ENCODE assay signal across 8 mouse cellular contexts in genomic region chr11:69369215-69369989, GRCm38 (mm10). TPM values are rescaled to one million over a fixed set of nuclear protein-coding genes. Genes with fewer than 3 reads are reported as not detected.
DNase-seq lines count a peak whose midpoint lies in the region; ATAC-seq and TF ChIP-seq lines count a peak whose summit lies in the region.

Gene Chd3 (minus strand): TSS chr11:69369406.

- no peak for TF ChIP-seq POLR2A in heart, adult 2 months (IDR thresholded peaks at IDR 0.05; ENCODE audit: insufficient read depth, low read depth, low read length)
- TF ChIP-seq POLR2A in ES-Bruce4 (IDR thresholded peaks at IDR 0.05; ENCODE audit: insufficient read depth, low read length) = no peak

- H3K27me3 ChIP-seq in heart, adult 2 months (ENCODE audit: control insufficient read depth, insufficient read depth, low read length) = no peaks in the 10 kb centered on the region
- H3K27me3 ChIP-seq in ES-Bruce4 (ENCODE audit: control insufficient read depth, insufficient read depth, low read length, poor library complexity, severe bottlenecking) = peaks cover 14% of the 10 kb centered on the region
- no peaks in the 10 kb centered on the region for H3K27me3 ChIP-seq in hindbrain, embryonic 13.5 days
- peaks cover 64% of the 10 kb centered on the region for H3K27me3 ChIP-seq in liver, embryonic 13.5 days

- peak within 1 kb of the TSS; percentile 94 for H3K4me2 ChIP-seq in hindbrain, embryonic 13.5 days
- H3K4me2 ChIP-seq in liver, embryonic 13.5 days = peak within 1 kb of the TSS; percentile 97

- ATAC-seq in erythroid progenitor cell, adult 5-6 weeks (replicated peaks; ENCODE audit: low FRiP score, poor library complexity, severe bottlenecking) = no peak
- ATAC-seq in hindbrain, embryonic 13.5 days (ENCODE audit: low FRiP score) = no peak
- no peak for ATAC-seq in liver, embryonic 13.5 days (ENCODE audit: low read depth)

- TF ChIP-seq CTCF in heart, adult 2 months (IDR thresholded peaks at IDR 0.05) = no peak
- no peak for TF ChIP-seq CTCF in ES-Bruce4 (IDR thresholded peaks at IDR 0.05; ENCODE audit: low read depth, low read length)

- 4% methylated on average over 19 of the region's 34 CpGs for WGBS in heart, adult 2 months
- under 1% methylated on average over 29 of the region's 34 CpGs for WGBS in hindbrain, embryonic 13.5 days
- WGBS in liver, embryonic 13.5 days (ENCODE audit: insufficient replicate concordance) = 9% methylated on average over 20 of the region's 34 CpGs

- H3K27ac ChIP-seq in heart, adult 2 months = peak within 1 kb of the TSS; percentile 85
- no peak within 1 kb of the TSS for H3K27ac ChIP-seq in ES-Bruce4 (ENCODE audit: insufficient read depth, low read length)
- H3K27ac ChIP-seq in hindbrain, embryonic 13.5 days = peak within 1 kb of the TSS; percentile 100
- H3K27ac ChIP-seq in liver, embryonic 13.5 days = peak within 1 kb of the TSS; percentile 68

- TF ChIP-seq EP300 in heart, adult 2 months (IDR thresholded peaks at IDR 0.05; ENCODE audit: insufficient read depth, low read depth, low read length) = no peak
- no peak for TF ChIP-seq EP300 in ES-Bruce4 (IDR thresholded peaks at IDR 0.05; ENCODE audit: insufficient read depth, low read depth, low read length)

- H3K9ac ChIP-seq in heart, adult 2 months (ENCODE audit: low read depth, low read length) = peak within 1 kb of the TSS; percentile 95
- peak within 1 kb of the TSS; percentile 96 for H3K9ac ChIP-seq in ES-Bruce4 (ENCODE audit: low read depth, poor library complexity, severe bottlenecking)
- peak within 1 kb of the TSS; percentile 100 for H3K9ac ChIP-seq in hindbrain, embryonic 13.5 days
- peak within 1 kb of the TSS; percentile 88 for H3K9ac ChIP-seq in liver, embryonic 13.5 days

- intact Hi-C loops in heart, adult 2 months (cut with DNase I) = no loop called here

- peaks cover 17% of the 10 kb centered on the region for H3K4me1 ChIP-seq in heart, adult 2 months (ENCODE audit: control insufficient read depth, insufficient read depth, low read length)
- H3K4me1 ChIP-seq in ES-Bruce4 (ENCODE audit: control insufficient read depth, insufficient read depth, low read length) = peaks cover 4% of the 10 kb centered on the region
- peaks cover 64% of the 10 kb centered on the region for H3K4me1 ChIP-seq in hindbrain, embryonic 13.5 days (replicated peaks)
- H3K4me1 ChIP-seq in liver, embryonic 13.5 days (replicated peaks) = peaks cover 90% of the 10 kb centered on the region

- no peaks in the 10 kb centered on the region for H3K36me3 ChIP-seq in heart, adult 2 months (ENCODE audit: control insufficient read depth, insufficient read depth, low read length)
- no peaks in the 10 kb centered on the region for H3K36me3 ChIP-seq in ES-Bruce4 (ENCODE audit: control insufficient read depth, insufficient read depth, low read length, poor library complexity, severe bottlenecking)
- peaks cover 13% of the 10 kb centered on the region; the same call in 1 of the 2 replicates for H3K36me3 ChIP-seq in hindbrain, embryonic 13.5 days
- no peaks in the 10 kb centered on the region for H3K36me3 ChIP-seq in liver, embryonic 13.5 days

- H3K79me2 ChIP-seq in heart, adult 2 months (replicated peaks; ENCODE audit: control insufficient read depth, insufficient read depth, low read length) = no peaks in the 10 kb centered on the region

- no peaks in the 10 kb centered on the region for H3K9me3 ChIP-seq in ES-Bruce4 (replicated peaks; ENCODE audit: control insufficient read depth, insufficient read depth, low read length, poor library complexity, severe bottlenecking)
- H3K9me3 ChIP-seq in hindbrain, embryonic 13.5 days = no peaks in the 10 kb centered on the region
- H3K9me3 ChIP-seq in liver, embryonic 13.5 days (replicated peaks) = no peaks in the 10 kb centered on the region

- H3K4me3 ChIP-seq in heart, adult 2 months = peak within 1 kb of the TSS; percentile 84
- peak within 1 kb of the TSS; percentile 81 for H3K4me3 ChIP-seq in ES-Bruce4 (ENCODE audit: low read depth, low read length)
- H3K4me3 ChIP-seq in hindbrain, embryonic 13.5 days = peak within 1 kb of the TSS; percentile 96
- peak within 1 kb of the TSS; percentile 73 for H3K4me3 ChIP-seq in liver, embryonic 13.5 days (replicated peaks)

- DNase-seq in heart, adult 2 months = no peak
- DNase-seq in heart, adult 11 months = no peak
- DNase-seq in liver, embryonic 13.5 days = no peak
- DNase-seq in retina, embryonic 14.5 days (ENCODE audit: low spot score) = peak; percentile 28
- no peak for DNase-seq in ovary, postnatal 36 days (ENCODE audit: low spot score)

RNA-seq across cellular contexts. Expression of gene Chd3, which starts in this region (rescaled TPM):
- total RNA-seq in heart, adult 2 months (2021) = 10 to 100 TPM; 18.3 to 20.2 TPM
- 20.3 and 22.2 TPM in 2 replicates for polyA plus RNA-seq in heart, adult 2 months (2012; rRNA removed)
- polyA plus RNA-seq in ES-Bruce4 (2011; ENCODE audit: insufficient read depth, insufficient read length, low read depth, missing spikeins) = 21.9 and 25.7 TPM in 2 replicates
- total RNA-seq in erythroid progenitor cell, adult 5-6 weeks (2015; ENCODE audit: low replicate concordance) = 21.0 and 33.2 TPM in 2 replicates
- total RNA-seq in erythroid progenitor cell, adult 5-6 weeks (2017; ENCODE audit: low replicate concordance) = 18.9 and 19.5 TPM in 2 replicates
- polyA plus RNA-seq in hindbrain, embryonic 13.5 days (2015; fragmentation: Nextera tagmentation; extraction: Ambion mirVana) = 92.4 and 93.5 TPM in 2 replicates
- 2.6 and 4.4 TPM in 2 replicates for polyA plus RNA-seq in liver, embryonic 13.5 days (2015; fragmentation: Nextera tagmentation; extraction: Ambion mirVana)
